Mouse (Mus musculus): ENCODE results near the gene Foxc2.
A peak's percentile ranks its signal among the peaks of the same experiment; 100 is the strongest.

The Foxc2 gene

GRCm38 (mm10) chr8:121119635-121120455 is 3.9 kb downstream of the Foxc2 start:
- no peak for DNase-seq (ENCODE audit: low spot score)

- DNase-seq (ENCODE audit: low spot score), result no peak
Observed at GRCm38 (mm10) chr8:121120456-121121419, 4.8 kb downstream of the Foxc2 start.

DNA sequence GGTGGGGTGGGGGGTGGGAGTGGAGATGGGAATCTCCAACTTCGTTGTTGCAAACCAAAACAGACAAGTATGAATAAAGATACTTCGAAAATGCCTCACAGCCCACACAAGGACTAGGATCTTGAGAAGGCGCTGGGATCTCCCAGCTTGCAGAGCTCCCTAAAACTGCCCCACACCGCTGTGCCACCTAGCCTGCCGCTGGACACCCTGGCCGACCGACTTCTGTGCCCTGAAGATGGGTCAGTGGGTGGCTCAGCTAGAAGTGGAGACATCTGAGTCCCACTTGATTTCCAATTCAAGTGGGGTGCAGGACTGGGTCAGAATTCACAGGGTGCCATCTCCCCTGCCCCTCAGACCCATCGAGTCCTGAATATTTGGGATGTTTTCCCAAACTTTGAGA is 5.7 kb downstream of the Foxc2 start:
- no peak for DNase-seq (ENCODE audit: low spot score)

DNA sequence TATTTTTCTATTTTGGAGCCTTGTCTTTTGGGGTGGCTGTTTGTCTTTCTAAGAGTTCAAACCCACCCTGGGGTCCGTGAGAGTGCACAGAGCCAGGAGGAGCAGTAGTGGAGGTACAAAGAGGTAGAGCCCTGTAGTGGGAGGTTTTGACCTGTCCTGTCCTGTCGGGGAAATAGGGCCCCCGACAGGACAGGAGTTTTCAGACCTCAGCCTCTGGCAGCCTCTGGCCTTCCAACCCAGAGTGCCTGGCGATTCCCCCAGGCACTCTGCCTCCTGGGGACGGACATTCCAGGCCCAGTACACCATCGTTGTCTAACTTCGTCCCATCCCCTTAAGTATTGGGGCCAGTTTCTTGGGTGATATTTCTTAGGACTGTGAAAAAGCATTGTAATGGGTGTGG is 6.4 kb downstream of the Foxc2 start:
- DNase-seq (ENCODE audit: low spot score), result no peak

GRCm38 (mm10) chr8:121123113-121123512 is 7.1 kb downstream of the Foxc2 start:
- DNase-seq (ENCODE audit: low spot score), result no peak

DNA sequence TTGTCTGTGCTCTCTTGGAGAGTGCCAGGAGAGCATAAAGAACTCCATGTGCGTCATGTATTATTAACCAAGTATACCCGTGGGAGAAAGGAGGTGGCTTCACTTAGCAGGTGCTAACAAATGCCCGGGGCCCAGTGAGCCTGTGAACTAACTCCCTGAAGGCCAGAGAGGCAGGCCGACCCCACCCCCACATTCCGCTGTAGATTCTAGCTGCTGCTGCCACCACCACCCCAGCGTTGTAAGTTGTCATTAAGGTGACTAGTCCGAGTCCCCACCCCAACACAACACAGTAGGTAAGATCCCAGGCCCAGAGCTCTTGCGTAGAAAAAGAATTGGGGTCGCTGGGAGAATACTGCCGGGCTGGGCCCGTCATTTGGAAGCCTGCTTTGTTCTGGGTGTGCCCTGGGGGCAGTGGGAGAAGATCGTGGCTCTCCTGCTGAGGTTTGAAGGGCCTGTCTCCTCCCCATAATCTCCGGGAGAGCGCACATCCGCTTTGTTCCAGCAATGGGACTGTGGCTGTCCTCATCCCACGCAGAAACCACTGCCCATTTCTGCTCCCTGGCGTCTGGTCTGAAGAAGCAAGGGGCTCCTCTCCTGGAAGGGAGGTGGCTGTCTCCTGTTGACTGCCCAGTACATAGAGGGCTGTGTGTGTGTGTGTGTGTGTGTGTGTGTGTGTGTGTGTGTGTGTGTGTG is 8.7 kb downstream of the Foxc2 start:
- DNase-seq (ENCODE audit: low spot score), result peak; percentile 74

GRCm38 (mm10) chr8:121125311-121125876 is 9.4 kb downstream of the Foxc2 start:
- DNase-seq (ENCODE audit: low spot score), result peak; percentile 93

DNA sequence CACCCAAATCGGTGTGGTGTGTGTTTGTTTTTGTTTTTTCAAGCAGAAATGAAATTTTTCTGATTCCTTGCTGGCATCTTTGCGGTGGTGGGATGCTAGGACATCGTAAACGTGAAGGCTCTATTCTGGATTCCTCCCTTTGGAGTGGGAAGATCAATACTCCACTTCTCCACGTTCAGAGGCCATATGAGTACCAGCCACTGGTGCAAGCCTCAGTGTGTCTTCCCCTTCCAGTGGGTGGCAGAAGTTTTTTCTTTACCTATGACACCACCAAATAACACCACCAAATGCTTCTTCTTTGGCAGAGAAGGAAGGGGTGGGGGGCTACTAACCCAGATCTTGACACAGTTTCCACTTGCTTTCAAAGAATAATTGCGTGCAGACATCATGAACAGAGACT is 10.2 kb downstream of the Foxc2 start:
- DNase-seq (ENCODE audit: low spot score), result no peak

GRCm38 (mm10) chr8:121126694-121127093 is 10.7 kb downstream of the Foxc2 start:
- DNase-seq (ENCODE audit: low spot score), result no peak

DNA sequence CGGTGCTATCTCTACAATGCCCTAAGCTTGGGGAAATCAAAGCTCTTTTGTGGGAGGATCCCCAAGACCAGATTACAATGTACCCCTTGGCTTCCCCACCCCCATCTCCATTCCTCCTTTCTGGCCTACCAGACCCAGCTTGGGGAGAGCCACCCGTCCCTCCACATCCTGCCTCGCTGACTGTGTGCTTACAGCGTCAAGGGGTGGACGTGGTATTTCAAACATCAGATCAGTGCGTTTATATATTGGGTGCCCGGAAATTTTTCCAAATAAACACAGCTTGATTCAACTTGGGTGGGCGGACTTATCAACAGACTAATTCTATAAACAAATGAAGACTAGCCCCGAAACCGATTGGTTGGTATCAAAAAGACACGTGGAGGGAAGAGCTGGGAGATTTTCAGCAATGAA is 11.3 kb downstream of the Foxc2 start:
- no peak for DNase-seq (ENCODE audit: low spot score)

DNA sequence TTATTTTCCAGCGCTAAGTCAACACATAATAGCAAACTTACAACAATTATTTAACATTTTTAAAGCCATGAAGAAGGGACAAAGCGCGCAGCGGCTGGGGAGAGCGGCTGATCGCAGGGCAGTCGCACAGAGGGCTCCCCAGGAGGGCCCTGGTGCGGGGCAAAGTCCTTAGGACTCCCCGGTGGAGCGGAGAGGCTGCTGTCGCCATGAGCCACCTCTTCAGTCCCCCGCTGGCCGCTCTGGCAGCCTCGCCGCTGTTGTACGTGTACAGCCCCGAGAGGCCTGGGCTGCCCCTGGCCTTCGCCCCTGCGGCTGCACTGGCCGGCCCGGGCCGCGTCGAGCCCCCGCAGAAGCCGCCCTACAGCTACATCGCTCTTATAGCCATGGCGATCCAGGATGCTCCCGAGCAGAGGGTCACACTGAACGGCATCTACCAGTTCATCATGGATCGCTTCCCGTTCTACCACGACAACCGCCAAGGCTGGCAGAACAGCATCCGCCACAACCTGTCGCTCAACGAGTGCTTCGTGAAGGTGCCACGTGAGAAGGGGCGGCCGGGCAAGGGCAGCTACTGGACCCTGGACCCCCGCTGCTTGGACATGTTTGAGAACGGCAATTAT is 11.9 kb downstream of the Foxc2 start, which contains the start of gene Foxl1:
TSS of gene Foxl1 (plus strand) at position 185 of the 620 bp plus-strand sequence.
- no peak for DNase-seq (ENCODE audit: low spot score)

- no peak for DNase-seq (ENCODE audit: low spot score)
Observed at GRCm38 (mm10) chr8:121128531-121129264, 12.7 kb downstream of the Foxc2 start.

DNA sequence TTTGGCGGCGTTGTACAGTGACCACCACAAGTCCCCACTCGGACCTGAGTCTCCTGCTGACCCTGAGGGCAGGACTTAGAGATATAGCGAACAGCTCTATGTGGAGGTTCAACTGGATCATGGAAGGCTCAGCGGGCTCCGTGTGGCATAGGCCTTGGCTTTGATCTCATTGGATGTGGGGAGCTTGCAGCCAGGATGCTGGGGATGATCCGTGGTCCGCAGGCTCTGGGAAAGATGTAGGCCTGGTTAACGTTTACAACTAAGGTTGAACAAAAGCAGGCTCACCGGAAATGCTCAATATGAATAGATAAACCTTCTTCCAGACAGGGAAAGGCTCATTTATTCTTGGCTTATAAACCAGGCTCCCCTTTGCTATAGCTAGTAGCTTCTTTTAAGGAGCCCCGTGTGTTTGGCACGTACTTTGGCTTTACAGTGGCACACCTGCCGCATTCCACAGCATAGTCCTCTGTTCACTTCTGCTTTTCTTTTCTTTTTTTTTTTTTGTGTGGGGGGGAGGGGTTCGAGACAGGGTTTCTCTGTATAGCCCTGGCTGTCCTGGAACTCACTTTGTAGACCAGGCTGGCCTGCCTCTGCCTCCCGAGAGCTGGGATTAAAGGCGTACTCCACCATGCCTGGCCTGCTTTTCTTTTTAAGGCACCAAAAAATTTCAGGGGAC is 13.4 kb downstream of the Foxc2 start:
- no peak for DNase-seq (ENCODE audit: low spot score)

GRCm38 (mm10) chr8:121130522-121130921 is 14.6 kb downstream of the Foxc2 start:
- no peak for DNase-seq (ENCODE audit: low spot score)

- DNase-seq (ENCODE audit: low spot score), result no peak
Observed at GRCm38 (mm10) chr8:121132961-121133513, 17.1 kb downstream of the Foxc2 start.

- DNase-seq (ENCODE audit: low spot score), result peak; percentile 78
Observed at GRCm38 (mm10) chr8:121134102-121134501, 18.1 kb downstream of the Foxc2 start.

DNA sequence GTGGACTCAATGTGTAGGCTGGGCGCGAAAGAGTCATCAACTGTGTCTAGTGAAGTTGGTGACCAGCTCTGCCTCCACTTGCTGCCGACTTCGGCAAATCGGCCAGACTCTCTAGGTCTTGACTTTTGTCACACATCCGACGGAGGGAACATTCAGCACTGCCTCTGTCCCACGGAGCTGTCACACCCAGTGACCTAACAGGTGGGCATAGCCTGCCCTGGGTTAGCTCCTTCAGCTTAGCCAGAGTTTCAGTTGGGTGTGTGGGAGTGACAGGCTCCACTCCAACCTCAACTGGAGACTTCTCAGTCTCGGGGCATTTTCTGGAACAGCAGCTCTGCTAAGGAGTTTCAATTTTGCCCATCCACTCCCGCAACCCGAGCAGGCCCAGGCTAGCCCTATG is 18.5 kb downstream of the Foxc2 start:
- DNase-seq (ENCODE audit: low spot score), result no peak

- DNase-seq (ENCODE audit: low spot score), result no peak
Observed at GRCm38 (mm10) chr8:121136856-121137255, 20.9 kb downstream of the Foxc2 start.

DNA sequence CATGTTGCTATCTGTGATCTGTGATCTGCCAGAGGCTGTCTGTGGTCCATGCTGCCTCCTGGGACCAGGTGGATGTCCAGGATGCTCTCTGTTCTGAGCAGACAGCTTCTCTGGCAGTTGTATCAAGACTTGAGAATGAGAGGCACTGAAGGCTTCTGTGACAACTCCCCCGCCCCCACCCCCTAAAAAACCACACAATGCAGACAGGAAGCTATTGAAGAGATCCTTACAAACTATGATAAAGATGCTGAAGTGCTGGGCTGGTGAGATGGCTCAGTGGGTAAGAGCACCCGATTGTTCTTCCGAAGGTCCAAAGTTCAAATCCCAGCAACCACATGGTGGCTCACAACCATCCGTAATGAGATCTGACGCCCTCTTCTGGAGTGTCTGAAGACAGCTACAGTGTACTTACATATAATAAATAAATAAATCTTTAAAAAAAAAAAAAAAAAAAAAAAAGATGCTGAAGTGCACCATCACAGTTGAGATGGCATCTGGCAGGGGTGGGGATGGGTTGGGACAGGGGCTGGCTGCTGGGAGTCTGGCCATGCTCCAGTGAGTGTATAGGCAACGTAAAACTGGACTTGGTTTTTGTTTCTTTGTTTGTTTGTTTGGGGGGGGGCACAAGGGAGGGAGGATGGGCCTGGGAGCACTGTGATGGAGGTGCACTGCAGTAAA is 29.6 kb downstream of the Foxc2 start:
- peak; percentile 62 for DNase-seq (ENCODE audit: low spot score)

Measured in MN1 (cell line).